ENCODE assay signal across 9 mouse cellular contexts in the genomic region with DNA sequence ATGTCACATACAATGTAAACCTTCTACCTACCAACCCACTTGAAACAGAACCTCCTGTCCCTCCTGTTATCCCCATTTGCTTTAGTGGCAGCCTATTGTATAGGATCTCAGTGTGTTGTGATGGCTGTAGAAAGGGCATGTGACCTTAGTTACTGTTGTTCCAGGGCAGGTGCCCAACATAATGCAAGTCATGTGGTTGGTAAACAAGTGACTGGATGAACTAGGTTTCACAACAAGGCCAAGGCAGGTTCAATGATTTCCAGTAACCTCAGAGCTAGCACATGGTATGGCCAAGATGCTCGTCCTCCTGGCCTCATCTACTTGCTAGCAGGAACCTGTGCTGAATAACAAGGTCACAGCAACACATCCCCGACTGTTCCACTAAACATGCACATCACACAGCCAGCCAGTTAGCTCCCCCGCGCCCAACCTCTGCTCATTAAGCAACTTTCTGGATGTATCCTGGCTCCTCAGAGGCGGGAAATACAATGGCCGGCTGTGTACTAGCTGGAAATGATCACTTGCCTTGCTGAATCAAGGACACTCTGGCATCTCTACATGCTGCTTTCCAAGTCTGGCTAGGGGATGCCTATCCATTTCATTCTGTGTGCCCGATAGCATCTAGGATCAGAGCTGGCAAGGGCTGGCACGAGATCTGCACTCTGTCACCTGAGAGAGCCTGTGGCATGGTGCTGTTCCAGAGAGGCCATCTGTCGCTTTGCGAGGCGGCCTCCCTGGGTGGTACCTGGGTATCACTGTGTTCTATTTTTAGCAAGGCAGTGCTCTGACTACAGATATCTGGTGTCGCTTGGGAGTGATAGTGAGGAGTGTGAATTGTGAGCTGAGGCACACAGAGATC.
DNase-seq lines count a peak whose midpoint lies in the region; ATAC-seq lines count a peak whose summit lies in the region.
"Had no signal": no experiment of that assay in that cellular context is flagged by ENCODE, and none has a peak within 500 bp of the region (broad histone marks: within the 10 kb centered on the region; RNA-seq: fewer than 3 reads in every experiment).

No protein-coding gene starts in this region.

- no peak overlapping the region for H3K4me2 ChIP-seq in forebrain, embryonic 16.5 days (ENCODE audit: low read length)
- no peak overlapping the region for H3K4me2 ChIP-seq in forebrain, embryonic 15.5 days (replicated peaks)
- H3K4me2 ChIP-seq: embryonic facial prominence, embryonic 12.5 days had no signal

- H3K4me3 ChIP-seq in forebrain, embryonic 16.5 days (replicated peaks; ENCODE audit: low read length) = no peak overlapping the region
- H3K4me3 ChIP-seq in forebrain, embryonic 15.5 days = no peak overlapping the region
- H3K4me3 ChIP-seq: embryonic facial prominence, embryonic 12.5 days had no signal

- DNase-seq in retina, postnatal 1 day = peak; percentile 67
- no peak for DNase-seq in retina, embryonic 14.5 days (ENCODE audit: low spot score)
- DNase-seq in thymus, postnatal 10 days (ENCODE audit: low spot score in 2 of 2) = no peak
- no peak for DNase-seq in frontal cortex, postnatal 14 days (ENCODE audit: low spot score in 2 of 2)

- 58% methylated on average over 12 of the region's 12 CpGs for WGBS in forebrain, embryonic 16.5 days
- 63% methylated on average over 12 of the region's 12 CpGs for WGBS in forebrain, embryonic 15.5 days

- H3K27me3 ChIP-seq in forebrain, embryonic 16.5 days (replicated peaks; ENCODE audit: control insufficient read depth, insufficient read depth, low read length) = no peaks in the 10 kb centered on the region
- H3K27me3 ChIP-seq in forebrain, embryonic 15.5 days = no peaks in the 10 kb centered on the region
- H3K27me3 ChIP-seq: embryonic facial prominence, embryonic 12.5 days had no signal

- H3K9ac ChIP-seq in forebrain, embryonic 16.5 days (replicated peaks; ENCODE audit: low read depth, low read length) = no peak overlapping the region
- no peak overlapping the region for H3K9ac ChIP-seq in forebrain, embryonic 15.5 days (replicated peaks)
- H3K9ac ChIP-seq: embryonic facial prominence, embryonic 12.5 days had no signal

- H3K36me3 ChIP-seq in forebrain, embryonic 16.5 days (ENCODE audit: control insufficient read depth, insufficient read depth) = no peaks in the 10 kb centered on the region
- H3K36me3 ChIP-seq in forebrain, embryonic 15.5 days = no peaks in the 10 kb centered on the region
- H3K36me3 ChIP-seq: embryonic facial prominence, embryonic 12.5 days had no signal

- peaks cover 5% of the 10 kb centered on the region; the same call in 1 of the 2 replicates for H3K4me1 ChIP-seq in forebrain, embryonic 16.5 days (replicated peaks; ENCODE audit: control insufficient read depth, insufficient read depth, low read length)
- H3K4me1 ChIP-seq in forebrain, embryonic 15.5 days = 0 out of 2 replicates have a peak, but pooled peaks cover 6% of the 10 kb centered on the region
- H3K4me1 ChIP-seq: embryonic facial prominence, embryonic 12.5 days had no signal

- H3K27ac ChIP-seq in forebrain, embryonic 16.5 days (ENCODE audit: low read length) = no peak overlapping the region
- H3K27ac ChIP-seq in forebrain, embryonic 15.5 days (replicated peaks) = no peak overlapping the region
- H3K27ac ChIP-seq: embryonic facial prominence, embryonic 12.5 days had no signal

- 0 out of 2 replicates have a peak, but pooled peaks have one; percentile 12 for ATAC-seq in forebrain, embryonic 16.5 days
- no peak for ATAC-seq in forebrain, embryonic 15.5 days (replicated peaks)
- ATAC-seq in granulocyte monocyte progenitor cell, adult 5-6 weeks (replicated peaks; ENCODE audit: poor library complexity, severe bottlenecking) = peak; percentile 32; the same call in 1 of the 2 replicates
- peak; percentile 70; the same call in 1 of the 2 replicates for ATAC-seq in neutrophil, adult 5-6 weeks (ENCODE audit: extremely low read depth, insufficient number of reproducible peaks, low FRiP score, poor library complexity, severe bottlenecking)

- H3K9me3 ChIP-seq in forebrain, embryonic 16.5 days (ENCODE audit: control insufficient read depth, low read length) = no peaks in the 10 kb centered on the region
- H3K9me3 ChIP-seq in forebrain, embryonic 15.5 days = no peaks in the 10 kb centered on the region
- H3K9me3 ChIP-seq: embryonic facial prominence, embryonic 12.5 days had no signal
